Mouse (Mus musculus): Measurements from ENCODE around the gene Spryd3. TPM values are rescaled to one million over a fixed set of nuclear protein-coding genes. Genes with fewer than 3 reads are reported as not detected.
A peak's percentile ranks its signal among the peaks of the same experiment; 100 is the strongest.

The Spryd3 gene
- polyA plus RNA-seq, 1 experiment: 12.8 TPM

DNA sequence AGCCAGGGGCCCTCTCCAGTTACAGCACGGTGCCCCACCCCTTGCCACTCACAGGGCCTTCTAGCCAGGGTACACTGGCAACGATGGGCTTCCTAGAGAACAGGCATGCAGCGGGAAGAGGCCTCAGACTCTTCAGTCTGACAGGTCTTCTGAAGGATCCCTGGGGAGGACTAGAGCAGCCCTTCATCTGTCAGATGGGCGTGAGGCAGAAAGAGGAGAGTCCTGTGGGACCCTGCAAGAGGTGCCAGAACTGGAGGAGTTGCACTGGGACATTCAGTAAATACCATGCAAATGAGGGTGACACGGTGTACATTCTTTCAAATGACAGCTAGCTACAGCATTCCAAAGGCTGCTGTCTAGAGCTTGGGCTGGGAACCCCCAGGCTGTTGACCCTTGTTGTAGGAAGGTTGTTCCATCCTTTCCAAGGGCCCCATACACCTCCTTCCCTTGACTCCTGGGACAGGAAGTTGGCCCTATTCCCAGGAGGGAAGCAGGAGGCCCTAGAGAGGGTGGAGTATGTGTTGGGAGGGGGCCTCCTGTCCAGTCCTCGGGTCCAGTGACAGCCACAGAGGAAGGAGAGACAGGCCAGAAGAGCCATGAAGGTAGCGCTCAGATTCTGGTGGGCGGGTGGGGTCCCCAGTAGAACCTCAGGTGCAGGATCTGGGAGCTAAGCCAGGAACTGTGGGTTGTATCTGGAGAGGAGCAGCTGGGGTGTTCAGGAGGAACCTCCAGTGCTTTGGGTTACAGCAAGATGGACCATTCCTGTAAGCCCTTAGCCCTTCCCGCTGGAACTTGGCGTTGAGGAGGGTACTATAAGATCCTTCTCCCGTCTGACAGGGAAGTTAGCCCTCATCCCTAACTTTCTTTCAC lies 34.1 kb downstream of the Spryd3 start:
- H3K4me3 ChIP-seq (ENCODE audit: insufficient read depth, low read depth, low read length): peak overlapping the region; percentile 78
- peaks cover 29% of the 10 kb centered on the region for H3K4me1 ChIP-seq (ENCODE audit: control insufficient read depth, insufficient read depth, insufficient read length, low read length)
- H3K27ac ChIP-seq (replicated peaks; ENCODE audit: low read depth, low read length): peak overlapping the region; percentile 99

DNA sequence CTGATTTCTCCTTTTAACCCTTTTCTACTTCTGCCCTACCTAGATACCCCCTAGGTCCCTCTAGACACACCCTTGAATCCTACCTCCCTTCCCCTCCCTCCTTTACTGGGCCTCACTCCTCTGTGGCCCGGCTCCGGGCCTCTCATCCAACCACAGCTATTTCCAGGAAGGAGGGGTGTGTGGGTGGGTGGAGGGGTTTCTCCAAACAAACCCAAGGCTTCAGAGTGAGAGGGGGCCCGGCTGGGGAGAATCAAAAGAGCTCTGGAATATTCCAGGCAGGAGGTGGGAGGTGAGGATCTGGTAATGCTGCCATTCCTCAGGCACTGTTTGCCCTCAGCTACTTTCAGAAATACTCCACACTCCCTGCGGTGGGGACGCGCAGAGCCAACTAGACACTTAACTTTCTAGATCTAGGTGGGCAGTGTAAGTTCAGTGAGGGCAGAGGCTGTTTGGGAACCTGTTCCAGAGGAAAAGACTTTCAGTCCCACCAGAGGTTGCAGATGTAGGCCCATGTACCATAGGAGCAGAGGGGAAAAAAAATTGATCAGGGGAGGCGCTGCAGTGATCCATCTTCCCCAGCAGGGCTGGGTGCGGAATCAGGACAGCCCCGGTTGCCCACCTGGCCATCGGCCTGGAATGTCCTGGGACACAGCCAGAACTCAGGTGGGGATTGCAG lies 34.9 kb downstream of the Spryd3 start:
- Histone ChIP-seq H3K27ac (replicated peaks; ENCODE audit: low read depth, low read length) (peak overlapping the region; percentile 99), H3K4me3 (ENCODE audit: insufficient read depth, low read depth, low read length) (peak overlapping the region; percentile 78), H3K4me1 (ENCODE audit: control insufficient read depth, insufficient read depth, insufficient read length, low read length) (peaks cover 28% of the 10 kb centered on the region)

DNA sequence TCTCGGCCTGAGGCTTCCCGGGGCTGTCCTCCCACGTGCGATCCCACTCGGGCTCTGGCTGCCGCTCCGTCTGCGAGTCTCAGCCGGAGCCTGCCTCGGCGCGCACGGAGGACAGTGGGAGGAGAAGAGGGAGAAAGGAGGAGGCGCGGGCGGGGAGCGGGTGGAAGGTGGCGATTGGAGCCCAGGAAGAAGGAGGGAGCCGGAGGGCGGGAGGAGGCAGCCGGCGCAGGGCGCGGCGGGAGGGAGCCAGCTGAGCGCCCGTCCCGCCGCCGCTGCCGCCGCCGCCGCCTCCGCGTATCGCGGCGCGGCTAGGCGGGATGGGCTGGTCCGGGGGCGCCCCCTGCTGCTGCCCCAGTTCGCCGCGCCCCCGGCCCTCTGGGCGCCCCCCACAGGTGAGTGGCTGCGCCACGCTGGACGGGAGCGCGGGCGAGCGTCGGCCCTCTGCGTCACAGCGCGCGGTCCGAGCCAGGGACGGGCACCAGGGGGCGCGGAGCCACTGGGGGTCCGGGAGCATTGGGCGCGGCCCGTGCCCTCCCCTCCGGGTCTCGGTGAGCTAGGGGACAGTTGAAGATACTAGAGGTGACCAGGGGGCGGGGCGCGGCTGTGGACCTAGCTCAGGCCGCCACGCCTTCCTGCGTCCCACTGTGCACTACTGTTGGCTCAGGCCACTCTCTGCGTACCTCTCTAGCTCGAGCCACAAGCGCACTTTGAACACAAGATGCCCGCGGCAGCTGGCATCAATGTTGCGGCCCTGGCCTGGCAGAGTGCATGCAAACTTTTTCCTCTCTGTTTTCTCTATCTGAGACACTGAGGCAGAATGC lies 35.7 kb downstream of the Spryd3 start, which contains the start of gene Tns2:
TSS of gene Tns2 (plus strand) at position 253 of the 821 bp plus-strand sequence.
- Histone ChIP-seq H3K4me1 (ENCODE audit: control insufficient read depth, insufficient read depth, insufficient read length, low read length) (peaks cover 23% of the 10 kb centered on the region), H3K4me3 (ENCODE audit: insufficient read depth, low read depth, low read length) (peak within 1 kb of the TSS; percentile 78), H3K27ac (replicated peaks; ENCODE audit: low read depth, low read length) (peak within 1 kb of the TSS; percentile 99)

DNA sequence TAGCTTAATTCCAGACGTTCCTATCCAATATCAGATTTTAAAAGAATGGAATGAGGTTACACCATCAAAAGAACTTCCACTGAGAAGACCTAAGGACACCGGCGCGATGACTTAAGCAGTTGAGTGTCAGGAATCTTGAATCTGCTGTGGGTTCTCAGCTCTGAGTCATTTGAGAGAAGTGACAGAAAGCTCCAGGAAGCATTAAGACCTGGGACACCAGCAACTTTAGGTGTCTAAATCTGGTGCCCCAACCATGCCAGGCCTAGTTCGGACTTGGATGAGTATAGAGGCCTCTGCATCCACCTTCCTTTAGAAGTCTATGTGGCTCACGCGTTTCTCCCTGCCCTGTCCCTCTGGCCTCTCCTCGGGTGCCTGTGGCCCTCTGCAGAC lies 36.3 kb downstream of the Spryd3 start:
- H3K4me1 ChIP-seq (ENCODE audit: control insufficient read depth, insufficient read depth, insufficient read length, low read length): peaks cover 26% of the 10 kb centered on the region
- peak overlapping the region; percentile 78 for H3K4me3 ChIP-seq (ENCODE audit: insufficient read depth, low read depth, low read length)
- peak overlapping the region; percentile 99 for H3K27ac ChIP-seq (replicated peaks; ENCODE audit: low read depth, low read length)

DNA sequence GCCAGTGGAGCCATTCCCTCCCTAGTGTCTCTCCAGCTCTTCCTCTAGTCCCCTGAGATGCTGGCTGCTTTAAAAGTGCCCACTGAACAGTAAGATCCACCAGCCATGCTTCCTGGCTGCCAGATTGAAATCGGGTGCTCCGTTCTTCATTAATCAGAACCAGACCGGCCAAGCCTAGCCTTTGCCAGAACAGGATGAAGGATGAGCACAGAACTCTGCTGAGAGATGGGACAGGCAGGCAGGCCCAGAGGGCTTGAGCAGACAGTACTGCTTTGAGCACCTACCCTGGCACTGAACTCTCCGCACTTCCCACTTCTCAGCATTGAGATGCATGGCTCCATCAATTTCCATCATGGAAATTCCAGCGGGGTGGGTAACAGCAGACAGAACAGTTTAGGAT lies 36.8 kb downstream of the Spryd3 start:
- Histone ChIP-seq H3K4me3 (ENCODE audit: insufficient read depth, low read depth, low read length) (peak overlapping the region; percentile 78), H3K4me1 (ENCODE audit: control insufficient read depth, insufficient read depth, insufficient read length, low read length) (peaks cover 26% of the 10 kb centered on the region), H3K27ac (replicated peaks; ENCODE audit: low read depth, low read length) (peak overlapping the region; percentile 99)

DNA sequence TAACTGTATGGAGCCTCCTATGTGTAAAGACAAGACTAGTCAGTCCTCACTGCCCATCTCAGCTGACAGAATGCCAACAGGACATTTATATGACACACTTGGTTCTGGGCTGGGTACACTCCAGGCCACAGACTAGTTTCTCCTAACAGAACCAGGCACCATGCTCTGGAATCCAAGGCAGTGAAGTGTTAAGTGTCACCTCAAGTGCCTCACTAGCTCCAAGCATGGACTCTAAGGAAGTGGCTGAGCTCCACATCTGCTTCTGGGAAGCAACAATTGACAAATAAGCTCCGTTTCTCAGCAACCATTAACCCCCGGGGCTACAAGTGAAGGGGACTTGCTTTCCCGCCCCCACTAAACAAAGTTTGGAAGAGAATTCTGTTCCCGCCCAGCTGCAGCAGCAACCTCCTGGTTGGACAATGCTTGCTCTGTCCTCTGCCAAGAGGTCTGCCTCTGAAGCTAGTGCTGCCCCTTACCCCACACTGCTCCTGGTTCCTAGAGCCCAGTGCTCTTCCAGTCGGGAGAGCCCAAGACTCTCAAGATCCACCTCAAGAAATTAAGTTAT lies 38.0 kb downstream of the Spryd3 start:
- Histone ChIP-seq H3K27ac (replicated peaks; ENCODE audit: low read depth, low read length) (peak overlapping the region; percentile 79), H3K4me3 (ENCODE audit: insufficient read depth, low read depth, low read length) (peak overlapping the region; percentile 29), H3K4me1 (ENCODE audit: control insufficient read depth, insufficient read depth, insufficient read length, low read length) (peaks cover 28% of the 10 kb centered on the region)

DNA sequence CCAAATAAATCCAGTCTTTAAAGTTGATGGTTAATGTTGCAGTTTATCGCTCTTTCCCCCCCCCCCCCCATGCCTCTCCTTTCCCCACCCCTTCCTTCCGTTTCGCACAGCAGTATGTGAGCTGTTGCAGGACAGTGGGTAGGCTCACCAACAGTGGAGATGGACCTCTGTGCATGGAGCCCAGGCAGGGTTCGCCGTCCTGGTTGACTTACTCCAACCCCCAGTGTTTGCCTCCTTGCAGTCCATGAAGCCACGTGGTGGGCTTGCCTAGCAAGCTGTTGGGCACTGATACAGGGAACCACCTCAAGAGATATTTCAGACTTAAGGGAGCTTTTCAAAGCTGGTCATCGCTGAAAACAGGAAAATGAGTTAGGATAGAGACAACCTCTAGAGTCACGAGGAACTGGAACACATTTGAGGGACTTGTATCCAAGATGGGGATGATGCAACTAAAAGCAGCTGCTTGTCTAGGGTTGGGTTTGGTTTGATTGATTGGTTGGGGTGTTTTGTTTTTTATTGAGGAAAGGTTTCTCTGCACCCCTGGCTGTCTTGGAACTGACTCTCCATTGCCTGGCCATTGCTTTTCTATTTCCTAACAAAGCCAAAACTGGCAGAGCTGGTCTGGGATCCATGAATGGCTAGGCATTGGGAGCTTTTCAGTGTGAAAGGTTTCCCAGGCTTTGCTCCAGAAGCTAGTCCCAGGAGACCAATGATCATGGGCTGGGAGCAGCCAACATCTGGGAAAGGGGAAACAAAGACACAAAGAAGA lies 38.7 kb downstream of the Spryd3 start:
- Histone ChIP-seq H3K4me1 (ENCODE audit: control insufficient read depth, insufficient read depth, insufficient read length, low read length) (peaks cover 28% of the 10 kb centered on the region), H3K4me3 (ENCODE audit: insufficient read depth, low read depth, low read length) (no peak overlapping the region), H3K27ac (replicated peaks; ENCODE audit: low read depth, low read length) (peak overlapping the region; percentile 79)

DNA sequence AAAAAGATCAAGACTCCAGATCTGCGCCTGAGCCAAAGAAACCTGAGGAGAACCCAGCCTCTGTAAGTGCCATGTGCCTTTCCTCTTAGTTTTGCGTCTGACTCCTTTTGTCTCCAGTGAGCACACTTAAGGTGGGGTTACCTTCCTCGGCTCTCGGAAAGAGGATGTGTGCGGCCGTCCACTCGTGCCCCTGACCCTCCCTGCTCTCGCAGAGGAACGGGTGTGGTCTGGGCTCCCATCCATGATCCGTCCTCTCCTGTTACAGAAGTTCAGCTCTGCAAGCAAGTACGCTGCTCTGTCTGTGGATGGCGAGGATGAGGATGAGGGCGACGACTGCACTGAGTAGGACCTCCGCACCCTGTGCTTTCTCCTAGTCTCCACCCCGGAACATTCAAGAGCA lies 41.0 kb downstream of the Spryd3 start:
- Histone ChIP-seq H3K4me1 (ENCODE audit: control insufficient read depth, insufficient read depth, insufficient read length, low read length) (peaks cover 28% of the 10 kb centered on the region), H3K27ac (replicated peaks; ENCODE audit: low read depth, low read length) (peak overlapping the region; percentile 53), H3K4me3 (ENCODE audit: insufficient read depth, low read depth, low read length) (no peak overlapping the region)

DNA sequence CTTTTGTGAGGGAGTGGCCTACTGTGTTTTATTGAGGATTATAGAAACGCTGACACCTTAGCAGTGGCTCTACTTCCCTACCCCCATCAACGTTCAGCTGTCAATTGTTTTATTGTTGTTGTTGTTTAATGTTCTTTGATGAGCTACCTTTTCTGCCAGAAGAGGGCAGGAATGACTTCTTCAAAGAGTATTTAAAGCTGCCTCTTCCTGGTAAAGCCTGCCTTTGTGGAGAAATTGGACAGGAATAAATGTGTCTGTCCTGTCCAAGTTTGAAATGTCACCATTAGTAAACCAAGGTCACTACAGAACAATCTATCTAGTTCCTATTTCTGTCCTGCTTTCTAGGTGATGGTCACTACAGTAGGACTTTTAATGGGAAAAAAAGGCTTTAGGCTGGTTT lies 41.9 kb downstream of the Spryd3 start:
- no peak overlapping the region for H3K4me3 ChIP-seq (ENCODE audit: insufficient read depth, low read depth, low read length)
- H3K27ac ChIP-seq (replicated peaks; ENCODE audit: low read depth, low read length): peak overlapping the region; percentile 62; the same call in 1 of the 2 replicates
- peaks cover 25% of the 10 kb centered on the region for H3K4me1 ChIP-seq (ENCODE audit: control insufficient read depth, insufficient read depth, insufficient read length, low read length)

DNA sequence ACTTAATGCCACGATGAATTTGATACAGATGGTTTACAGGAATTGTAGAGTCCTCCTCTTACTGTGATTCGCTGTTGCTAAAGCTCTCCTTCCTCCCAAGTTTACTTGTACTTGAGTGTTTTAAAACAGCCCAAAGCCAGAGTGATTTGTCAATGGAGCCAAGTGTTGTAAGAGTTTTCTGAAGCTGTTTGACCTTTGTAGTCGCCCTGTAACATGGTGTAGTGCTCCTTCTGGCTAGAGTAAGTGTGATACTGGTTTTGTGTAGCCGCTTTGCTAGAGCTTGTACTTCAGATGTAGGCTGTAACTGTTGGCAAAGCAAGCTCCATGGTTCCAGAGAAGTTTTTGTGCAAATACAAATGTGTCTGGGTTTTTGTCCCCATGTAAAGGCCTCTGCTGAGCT lies 43.8 kb downstream of the Spryd3 start:
- Histone ChIP-seq H3K4me3 (ENCODE audit: insufficient read depth, low read depth, low read length) (no peak overlapping the region), H3K27ac (replicated peaks; ENCODE audit: low read depth, low read length) (no peak overlapping the region; the same call in 1 of the 2 replicates), H3K4me1 (ENCODE audit: control insufficient read depth, insufficient read depth, insufficient read length, low read length) (peaks cover 10% of the 10 kb centered on the region)

DNA sequence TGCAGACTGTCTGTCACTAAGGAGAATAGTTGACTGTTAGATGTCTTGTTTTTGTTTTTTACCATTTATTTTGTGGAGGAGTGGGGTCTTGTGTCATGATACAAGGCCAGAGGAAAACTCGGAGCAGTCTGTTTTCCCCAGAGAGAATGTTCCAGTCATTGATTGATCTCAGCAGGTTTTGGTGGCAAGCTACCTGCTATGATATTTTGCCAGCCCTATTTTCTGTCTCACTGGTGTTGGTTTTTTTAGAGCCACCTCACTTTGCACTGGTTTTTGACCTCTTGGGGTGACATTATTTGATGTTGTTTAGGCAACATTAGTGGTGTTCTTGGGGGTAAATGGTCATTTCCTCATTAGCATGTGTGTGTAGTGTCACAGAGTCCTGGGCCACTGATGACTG lies 44.3 kb downstream of the Spryd3 start:
- Histone ChIP-seq H3K27ac (replicated peaks; ENCODE audit: low read depth, low read length) (0 out of 2 replicates have a peak overlapping the region, but pooled peaks have one; percentile 4), H3K4me1 (ENCODE audit: control insufficient read depth, insufficient read depth, insufficient read length, low read length) (peaks cover 9% of the 10 kb centered on the region), H3K4me3 (ENCODE audit: insufficient read depth, low read depth, low read length) (no peak overlapping the region)

DNA sequence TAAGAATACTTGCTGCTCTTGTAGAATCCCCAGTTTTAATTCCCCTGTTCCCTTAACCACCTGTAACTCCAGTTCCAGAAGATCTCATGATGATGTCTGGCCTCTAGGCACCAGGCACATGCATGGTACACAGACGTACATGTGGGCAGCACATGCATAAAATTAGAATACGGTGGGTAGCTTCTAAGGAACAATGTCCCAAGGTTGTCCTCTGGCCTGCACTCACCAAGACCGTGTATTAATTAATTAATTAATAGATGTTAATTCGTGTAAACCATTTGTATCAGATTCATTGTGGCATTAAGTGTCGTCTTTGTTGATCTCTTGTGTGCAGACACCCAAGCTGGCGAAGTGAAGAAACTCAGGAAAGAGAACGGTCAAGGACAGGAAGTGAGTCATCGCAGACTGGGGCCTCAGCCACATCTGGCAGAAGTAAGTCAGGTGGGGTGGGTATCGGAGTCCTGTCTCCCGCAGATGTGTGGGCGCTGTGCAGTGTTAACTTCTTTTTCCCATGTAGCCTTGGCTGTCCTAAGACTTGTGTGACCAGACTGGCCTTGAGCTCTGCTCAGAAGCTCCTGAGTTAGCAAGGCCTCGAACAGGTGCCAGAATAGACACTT lies 44.9 kb downstream of the Spryd3 start:
- Histone ChIP-seq H3K27ac (replicated peaks; ENCODE audit: low read depth, low read length) (0 out of 2 replicates have a peak overlapping the region, but pooled peaks have one; percentile 4), H3K4me3 (ENCODE audit: insufficient read depth, low read depth, low read length) (no peak overlapping the region), H3K4me1 (ENCODE audit: control insufficient read depth, insufficient read depth, insufficient read length, low read length) (peaks cover 9% of the 10 kb centered on the region)

DNA sequence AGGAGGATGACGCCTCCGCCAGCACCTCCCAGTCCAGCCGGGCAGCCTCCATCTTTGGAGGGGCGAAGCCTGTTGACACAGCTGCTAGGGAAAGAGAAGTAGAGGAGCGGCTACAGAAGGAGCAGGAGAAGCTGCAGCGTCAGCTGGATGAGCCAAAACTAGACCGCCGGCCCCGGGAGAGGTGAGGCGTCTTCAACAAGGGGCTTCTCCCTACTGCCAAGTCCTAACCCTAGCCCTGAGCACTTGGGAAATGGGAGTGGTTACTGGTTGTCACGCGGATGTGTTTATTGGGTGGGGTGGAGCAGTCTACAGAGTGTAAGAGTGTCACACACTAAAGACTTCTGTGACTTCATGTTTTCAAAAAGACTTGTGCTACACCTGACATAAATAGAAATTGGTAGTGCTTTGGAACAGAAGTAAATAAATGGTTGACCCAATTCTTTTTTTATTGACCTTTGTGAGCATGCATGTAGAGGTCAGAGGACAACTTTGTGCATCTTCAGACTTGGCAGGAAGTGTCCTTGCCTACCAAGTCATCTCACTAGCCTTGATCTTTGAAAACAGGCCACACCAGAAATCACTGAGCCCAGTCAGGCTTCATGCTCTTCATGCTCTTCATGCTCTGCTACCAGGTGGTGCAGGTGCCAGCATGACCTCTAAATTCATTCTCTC lies 46.0 kb downstream of the Spryd3 start:
- H3K27ac ChIP-seq (replicated peaks; ENCODE audit: low read depth, low read length): no peak overlapping the region
- peaks cover 8% of the 10 kb centered on the region for H3K4me1 ChIP-seq (ENCODE audit: control insufficient read depth, insufficient read depth, insufficient read length, low read length)
- no peak overlapping the region for H3K4me3 ChIP-seq (ENCODE audit: insufficient read depth, low read depth, low read length)

Measured in brown adipose tissue, adult 24 weeks (tissue).